Mouse (Mus musculus) C2C12 (cell line): Measurements from ENCODE around the gene Cdkl2.

ENCODE experiments used
- CEBPB ChIP-seq: IDR thresholded peaks from one replicate; pipeline ENCODE4 v1.6.1; 2011; ENCODE audit warnings: low read depth, mild to moderate bottlenecking, control low read depth, moderate library complexity
- CTCF ChIP-seq: IDR thresholded peaks from one replicate; pipeline ENCODE4 v1.5.1; 2011; ENCODE audit not compliant: control insufficient read depth, insufficient read depth, insufficient read length
- MAX ChIP-seq: IDR thresholded peaks from one replicate; pipeline ENCODE4 v1.6.1; 2011; ENCODE audit warnings: mild to moderate bottlenecking, control low read depth
- MYOD1 ChIP-seq: IDR thresholded peaks from one replicate; pipeline ENCODE4 v1.6.1; 2011; ENCODE audit warnings: low read depth; ENCODE audit not compliant: control insufficient read depth, insufficient read length
- MYOG ChIP-seq: IDR thresholded peaks from one replicate; pipeline ENCODE4 v1.6.1; 2011; ENCODE audit not compliant: control insufficient read depth, insufficient read length; ENCODE audit errors: extremely low read depth

- TF ChIP-seq CTCF = no peak
- peak; percentile 14 for TF ChIP-seq MAX
- no peak for TF ChIP-seq MYOG
- no peak for TF ChIP-seq CEBPB
- TF ChIP-seq MYOD1 = no peak
These were observed 1.0 kb downstream of the Cdkl2 start for GRCm38 (mm10) chr5:92042377-92043348.
